Mouse (Mus musculus) lung, adult 2 months (tissue): ENCODE measurements around the gene Ehmt2.

Experiments
- CTCF ChIP-seq: fragments of 200-500 bp; IDR thresholded peaks from 2 replicates; pipeline ENCODE4 v1.5.1; 2011; ENCODE audit warnings: mild to moderate bottlenecking, low read length, control low read depth; ENCODE audit not compliant: insufficient read depth
- POLR2A ChIP-seq: fragments of 200-500 bp; IDR thresholded peaks from 2 replicates; pipeline ENCODE4 v1.6.1; 2011; ENCODE audit warnings: low read depth, mild to moderate bottlenecking, control low read depth, low read length, borderline replicate concordance; ENCODE audit errors: extremely low read depth

DNA sequence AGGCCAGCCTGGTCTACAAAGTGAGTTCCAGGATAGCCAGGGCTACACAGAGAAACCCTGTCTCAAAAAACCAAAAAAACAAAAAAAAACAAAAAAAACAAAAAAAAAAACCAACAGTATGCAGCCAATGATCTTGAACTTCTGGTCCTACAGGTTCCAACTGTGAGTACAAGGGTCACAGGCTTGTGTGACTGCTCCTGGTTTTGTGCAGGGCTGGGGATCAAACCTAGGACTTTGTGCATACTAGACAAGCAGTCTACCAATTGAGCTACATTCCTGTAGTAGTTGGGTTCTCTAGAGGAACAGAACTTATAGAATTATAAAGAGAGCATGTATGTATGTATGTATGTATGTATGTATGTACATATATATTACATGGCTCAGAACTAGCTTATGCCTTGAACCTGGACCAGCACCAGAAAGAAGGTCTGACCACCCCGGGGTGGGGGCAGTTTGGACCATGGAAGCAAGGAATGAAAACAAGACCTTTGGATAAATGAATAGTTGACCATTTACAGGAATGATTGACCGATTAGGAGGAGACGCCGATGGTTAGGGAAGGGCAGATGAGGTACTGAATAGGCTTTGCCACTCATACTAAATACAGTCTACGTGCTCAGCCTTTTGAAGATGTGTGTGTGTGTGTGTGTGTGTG is 48.3 kb downstream of the Ehmt2 start:
- TF ChIP-seq CTCF: no peak
- TF ChIP-seq POLR2A: no peak
